Comparison of ENCODE assay signal across 8 mouse cellular contexts in genomic region chr8:120251411-120252035, GRCm38 (mm10). TPM values are rescaled to one million over a fixed set of nuclear protein-coding genes. Genes with fewer than 3 reads are reported as not detected.
A peak's percentile ranks its signal among the peaks of the same experiment; 100 is the strongest.
DNase-seq lines count a peak whose midpoint lies in the region; ATAC-seq and TF ChIP-seq lines count a peak whose summit lies in the region.

No protein-coding gene starts in this region.

- 0 out of 2 replicates have a peak overlapping the region, but pooled peaks have one; percentile 30 for H3K27ac ChIP-seq in heart, embryonic 13.5 days (replicated peaks)
- H3K27ac ChIP-seq in lung, embryonic 15.5 days, result peak overlapping the region; percentile 81
- peak overlapping the region; percentile 49 for H3K27ac ChIP-seq in stomach, embryonic 14.5 days (ENCODE audit: low read length)

- TF ChIP-seq POLR2A in lung, adult 2 months (IDR thresholded peaks at IDR 0.05; ENCODE audit: borderline replicate concordance, extremely low read depth, low read depth, low read length), result no peak; the same call in 1 of the 2 replicates

- no peak overlapping the region for H3K4me2 ChIP-seq in heart, embryonic 13.5 days
- peak overlapping the region; percentile 39 for H3K4me2 ChIP-seq in lung, embryonic 15.5 days
- no peak overlapping the region; the same call in 1 of the 2 replicates for H3K4me2 ChIP-seq in stomach, embryonic 14.5 days (replicated peaks; ENCODE audit: low read depth, low read length)

- H3K9me3 ChIP-seq in heart, embryonic 13.5 days, result 0 out of 2 replicates have a peak, but pooled peaks cover 4% of the 10 kb centered on the region
- no peaks in the 10 kb centered on the region for H3K9me3 ChIP-seq in lung, embryonic 15.5 days
- H3K9me3 ChIP-seq in stomach, embryonic 14.5 days (ENCODE audit: control insufficient read depth, low read depth, low read length), result no peaks in the 10 kb centered on the region

- H3K9ac ChIP-seq in heart, embryonic 13.5 days, result peak overlapping the region; percentile 62
- no peak overlapping the region; the same call in 1 of the 2 replicates for H3K9ac ChIP-seq in lung, embryonic 15.5 days
- H3K9ac ChIP-seq in stomach, embryonic 14.5 days (replicated peaks; ENCODE audit: low read depth, low read length), result no peak overlapping the region

- H3K4me1 ChIP-seq in lung, adult 2 months (ENCODE audit: control insufficient read depth, insufficient read depth, low read length), result no peaks in the 10 kb centered on the region; the same call in 1 of the 2 replicates
- H3K4me1 ChIP-seq in heart, embryonic 13.5 days, result peaks cover 42% of the 10 kb centered on the region
- H3K4me1 ChIP-seq in lung, embryonic 15.5 days, result peaks cover 85% of the 10 kb centered on the region
- H3K4me1 ChIP-seq in stomach, embryonic 14.5 days (ENCODE audit: control insufficient read depth, insufficient read depth, low read length), result peaks cover 38% of the 10 kb centered on the region

- no peak overlapping the region for H3K4me3 ChIP-seq in lung, adult 2 months (replicated peaks; ENCODE audit: extremely low read depth, low read depth, low read length)
- no peak overlapping the region for H3K4me3 ChIP-seq in heart, embryonic 13.5 days
- no peak overlapping the region for H3K4me3 ChIP-seq in lung, embryonic 15.5 days
- H3K4me3 ChIP-seq in stomach, embryonic 14.5 days (ENCODE audit: low read depth, low read length), result no peak overlapping the region

- peak; percentile 67 to 79 for DNase-seq in lung, adult 18-20 months
- no peak for DNase-seq in lung, adult 2 months
- DNase-seq in spleen, postnatal 14 days (ENCODE audit: low spot score in 2 of 2), result no peak
- no peak for DNase-seq in layer of hippocampus, postnatal 36 days

- no peaks in the 10 kb centered on the region for H3K36me3 ChIP-seq in heart, embryonic 13.5 days
- no peaks in the 10 kb centered on the region for H3K36me3 ChIP-seq in lung, embryonic 15.5 days
- no peaks in the 10 kb centered on the region for H3K36me3 ChIP-seq in stomach, embryonic 14.5 days (ENCODE audit: control insufficient read depth, insufficient read depth, low read length)

- no peak for TF ChIP-seq CTCF in lung, adult 2 months (IDR thresholded peaks at IDR 0.05; ENCODE audit: insufficient read depth, low read length)

- no peak for ATAC-seq in heart, embryonic 13.5 days (ENCODE audit: extremely low read depth, insufficient number of reproducible peaks, low FRiP score, low TSS enrichment)
- peak; percentile 82 for ATAC-seq in lung, embryonic 15.5 days (ENCODE audit: borderline replicate concordance, extremely low read depth, low FRiP score, low TSS enrichment)
- peak; percentile 14; the same call in 1 of the 2 replicates for ATAC-seq in stomach, embryonic 14.5 days (ENCODE audit: insufficient number of reproducible peaks, insufficient read depth, low FRiP score, low read depth)
- no peak for ATAC-seq in granulocyte monocyte progenitor cell, adult 5-6 weeks (replicated peaks; ENCODE audit: poor library complexity, severe bottlenecking)

- WGBS in lung, adult 2 months, result 69% methylated on average over 9 of the region's 9 CpGs
- 57% methylated on average over 9 of the region's 9 CpGs for WGBS in heart, embryonic 13.5 days
- WGBS in lung, embryonic 15.5 days, result 35% methylated on average over 9 of the region's 9 CpGs
- WGBS in stomach, embryonic 14.5 days, result 45% methylated on average over 9 of the region's 9 CpGs

- H3K27me3 ChIP-seq in heart, embryonic 13.5 days (replicated peaks), result no peaks in the 10 kb centered on the region
- H3K27me3 ChIP-seq in lung, embryonic 15.5 days, result no peaks in the 10 kb centered on the region
- H3K27me3 ChIP-seq in stomach, embryonic 14.5 days (ENCODE audit: control insufficient read depth, insufficient read depth, low read length), result no peaks in the 10 kb centered on the region

RNA-seq across cellular contexts. Expression of gene Gse1, which starts 23.3 kb away (rescaled TPM):
- 35.6 and 39.6 TPM in 2 replicates for polyA plus RNA-seq in lung, adult 2 months (2012; rRNA removed)
- 8.5 and 8.6 TPM in 2 replicates for polyA plus RNA-seq in heart, embryonic 13.5 days (2015; fragmentation: Nextera tagmentation; extraction: Ambion mirVana)
- polyA plus RNA-seq in lung, embryonic 15.5 days (2015; fragmentation: Nextera tagmentation; extraction: Ambion mirVana), result 9.6 and 12.6 TPM in 2 replicates
- 11.1 and 11.6 TPM in 2 replicates for polyA plus RNA-seq in stomach, embryonic 14.5 days (2014; fragmentation: Nextera tagmentation; extraction: Ambion mirVana)
- total RNA-seq in granulocyte monocyte progenitor cell, adult 5-6 weeks (2014; fragmentation: Nextera tagmentation), result 32.7 and 40.9 TPM in 2 replicates
- total RNA-seq in granulocyte monocyte progenitor cell, adult 5-6 weeks (2017), result 6.9 and 8.4 TPM in 2 replicates
- 100 to 1,000 TPM; 147 to 155 TPM for total RNA-seq in layer of hippocampus, postnatal 36 days (2021)

Comparison
In these comparisons a context has a peak if more than half of its experiments do, and no peak if none do; other contexts are left out.
1. DNase-seq: peak in lung, adult 18-20 months (2 of 2); none in lung, adult 2 months (single experiment), spleen, postnatal 14 days (0 of 2) and layer of hippocampus, postnatal 36 days (0 of 2).
2. ATAC-seq: peak in lung, embryonic 15.5 days (single experiment) and stomach, embryonic 14.5 days (single experiment); none in heart, embryonic 13.5 days (single experiment) and granulocyte monocyte progenitor cell, adult 5-6 weeks (single experiment).
3. H3K27ac ChIP-seq: peak in every context shown above with its lines; median percentile 81 in lung, embryonic 15.5 days; 49 in stomach, embryonic 14.5 days; 30 in heart, embryonic 13.5 days.